Mouse (Mus musculus): ENCODE results near the gene Cabp4. TPM values are rescaled to one million over a fixed set of nuclear protein-coding genes. Genes with fewer than 3 reads are reported as not detected.
"Not testable (repeated sequence)": the region's sequence is repeated elsewhere in the genome, so short reads cannot be mapped to it uniquely, and the experiment has no call there.

Cabp4 gene
- polyA plus RNA-seq, 1 experiment from 2014 or later, result 0.13 TPM

GRCm38 (mm10) chr19:4131075-4131474 lies 12.8 kb downstream of the Cabp4 start:
- H3K36me3 ChIP-seq, result peaks cover 57% of the 10 kb centered on the region

GRCm38 (mm10) chr19:4130106-4130505 lies 13.7 kb downstream of the Cabp4 start:
- H3K4me3 ChIP-seq, result no peak overlapping the region
- ATAC-seq (ENCODE audit: insufficient number of reproducible peaks, low FRiP score), result no peak
- H3K4me2 ChIP-seq, result no peak overlapping the region
- no peaks in the 10 kb centered on the region for H3K9me3 ChIP-seq (replicated peaks)
- H3K4me1 ChIP-seq (replicated peaks), result peaks cover 23% of the 10 kb centered on the region
- H3K36me3 ChIP-seq, result peaks cover 57% of the 10 kb centered on the region
- H3K9ac ChIP-seq, result no peak overlapping the region
- H3K27me3 ChIP-seq (replicated peaks), result no peaks in the 10 kb centered on the region
- WGBS, result 64% methylated on average over 4 of the region's 4 CpGs
- no peak overlapping the region for H3K27ac ChIP-seq (ENCODE audit: poor library complexity, severe bottlenecking)

More at GRCm38 (mm10) chr19:4131075-4131474, 12.8 kb downstream of the Cabp4 start:
- H3K4me2 ChIP-seq, result no peak overlapping the region
- no peak overlapping the region for H3K9ac ChIP-seq
- peaks cover 22% of the 10 kb centered on the region for H3K4me1 ChIP-seq (replicated peaks)
- no peaks in the 10 kb centered on the region for H3K9me3 ChIP-seq (replicated peaks)
- no peak overlapping the region for H3K4me3 ChIP-seq
- WGBS, result 82% methylated on average over 5 of the region's 5 CpGs
- no peaks in the 10 kb centered on the region for H3K27me3 ChIP-seq (replicated peaks)
- ATAC-seq (ENCODE audit: insufficient number of reproducible peaks, low FRiP score), result peak; percentile 37; the same call in 1 of the 2 replicates
- no peak overlapping the region for H3K27ac ChIP-seq (ENCODE audit: poor library complexity, severe bottlenecking)

GRCm38 (mm10) chr19:4129462-4129861 lies 14.4 kb downstream of the Cabp4 start:
- Histone ChIP-seq H3K27ac (ENCODE audit: poor library complexity, severe bottlenecking) (no peak overlapping the region), H3K27me3 (replicated peaks) (no peaks in the 10 kb centered on the region), H3K4me3 (no peak overlapping the region), H3K4me2 (no peak overlapping the region), H3K36me3 (peaks cover 57% of the 10 kb centered on the region), H3K4me1 (replicated peaks) (peaks cover 24% of the 10 kb centered on the region), H3K9ac (no peak overlapping the region), H3K9me3 (replicated peaks) (no peaks in the 10 kb centered on the region)
- 92% methylated on average over 7 of the region's 7 CpGs for WGBS
- ATAC-seq (ENCODE audit: insufficient number of reproducible peaks, low FRiP score), result no peak

- Histone ChIP-seq H3K27me3 (replicated peaks) (no peaks in the 10 kb centered on the region), H3K27ac (ENCODE audit: poor library complexity, severe bottlenecking) (no peak overlapping the region), H3K4me2 (peak overlapping the region; percentile 77), H3K36me3 (peaks cover 42% of the 10 kb centered on the region), H3K9ac (peak overlapping the region; percentile 86), H3K4me1 (replicated peaks) (peaks cover 24% of the 10 kb centered on the region), H3K9me3 (replicated peaks) (no peaks in the 10 kb centered on the region), H3K4me3 (peak overlapping the region; percentile 71)
- WGBS, result 58% methylated on average over 7 of the region's 7 CpGs
- no peak for ATAC-seq (ENCODE audit: insufficient number of reproducible peaks, low FRiP score)
Observed at GRCm38 (mm10) chr19:4126759-4127495, 16.9 kb downstream of the Cabp4 start.

GRCm38 (mm10) chr19:4125741-4126696 lies 17.8 kb downstream of the Cabp4 start, which contains the start of gene Aip:
TSS of gene Aip (minus strand) at chr19:4125858.
- Histone ChIP-seq H3K9me3 (replicated peaks) (no peaks in the 10 kb centered on the region), H3K4me2 (peak within 1 kb of the TSS; percentile 77), H3K27ac (ENCODE audit: poor library complexity, severe bottlenecking) (0 out of 2 replicates have a peak within 1 kb of the TSS, but pooled peaks have one; percentile 11), H3K4me3 (peak within 1 kb of the TSS; percentile 71), H3K9ac (peak within 1 kb of the TSS; percentile 86), H3K36me3 (peaks cover 33% of the 10 kb centered on the region), H3K4me1 (replicated peaks) (peaks cover 25% of the 10 kb centered on the region), H3K27me3 (replicated peaks) (no peaks in the 10 kb centered on the region)
- under 1% methylated on average over 64 of the region's 64 CpGs for WGBS
- ATAC-seq (ENCODE audit: insufficient number of reproducible peaks, low FRiP score), result peak; percentile 96

GRCm38 (mm10) chr19:4125268-4125667 lies 18.6 kb downstream of the Cabp4 start:
- Histone ChIP-seq H3K4me3 (peak overlapping the region; percentile 71), H3K4me1 (replicated peaks) (peaks cover 32% of the 10 kb centered on the region), H3K36me3 (peaks cover 28% of the 10 kb centered on the region), H3K9ac (peak overlapping the region; percentile 62), H3K4me2 (peak overlapping the region; percentile 77)
- H3K27ac ChIP-seq (ENCODE audit: poor library complexity, severe bottlenecking); H3K9me3 ChIP-seq (replicated peaks); H3K27me3 ChIP-seq (replicated peaks): not testable (repeated sequence)
- ATAC-seq (ENCODE audit: insufficient number of reproducible peaks, low FRiP score), result peak; percentile 16
- 39% methylated on average over 2 of the region's 4 CpGs for WGBS

- Histone ChIP-seq H3K9ac (no peak overlapping the region), H3K36me3 (peaks cover 20% of the 10 kb centered on the region), H3K27ac (ENCODE audit: poor library complexity, severe bottlenecking) (no peak overlapping the region), H3K9me3 (replicated peaks) (no peaks in the 10 kb centered on the region), H3K4me3 (no peak overlapping the region), H3K4me2 (no peak overlapping the region), H3K4me1 (replicated peaks) (peaks cover 24% of the 10 kb centered on the region), H3K27me3 (replicated peaks) (no peaks in the 10 kb centered on the region)
- no peak for ATAC-seq (ENCODE audit: insufficient number of reproducible peaks, low FRiP score)
- 74% methylated on average over 4 of the region's 4 CpGs for WGBS
Observed at GRCm38 (mm10) chr19:4124432-4124831, 19.4 kb downstream of the Cabp4 start.

- WGBS, result 82% methylated on average over 7 of the region's 7 CpGs
- no peak overlapping the region for H3K4me2 ChIP-seq
- H3K9me3 ChIP-seq (replicated peaks), result no peaks in the 10 kb centered on the region
- ATAC-seq (ENCODE audit: insufficient number of reproducible peaks, low FRiP score), result no peak
- H3K27ac ChIP-seq (ENCODE audit: poor library complexity, severe bottlenecking), result no peak overlapping the region
- H3K4me3 ChIP-seq, result no peak overlapping the region
- H3K4me1 ChIP-seq (replicated peaks), result peaks cover 22% of the 10 kb centered on the region
- H3K27me3 ChIP-seq (replicated peaks), result no peaks in the 10 kb centered on the region
- no peak overlapping the region for H3K9ac ChIP-seq
- H3K36me3 ChIP-seq, result peaks cover 15% of the 10 kb centered on the region
Observed at GRCm38 (mm10) chr19:4122411-4123370, 21.1 kb downstream of the Cabp4 start.

GRCm38 (mm10) chr19:4121896-4122295 lies 21.9 kb downstream of the Cabp4 start:
- ATAC-seq (ENCODE audit: insufficient number of reproducible peaks, low FRiP score); H3K9me3 ChIP-seq (replicated peaks); H3K27ac ChIP-seq (ENCODE audit: poor library complexity, severe bottlenecking); H3K27me3 ChIP-seq (replicated peaks); H3K9ac ChIP-seq: not testable (repeated sequence)
- H3K36me3 ChIP-seq, result peaks cover 19% of the 10 kb centered on the region
- H3K4me2 ChIP-seq, result peak overlapping the region; percentile 71
- WGBS, result 50% methylated on average over 6 of the region's 6 CpGs
- peaks cover 16% of the 10 kb centered on the region for H3K4me1 ChIP-seq (replicated peaks)
- H3K4me3 ChIP-seq, result 0 out of 2 replicates have a peak overlapping the region, but pooled peaks have one; percentile 55

- Histone ChIP-seq H3K9me3 (replicated peaks) (no peaks in the 10 kb centered on the region), H3K27me3 (replicated peaks) (no peaks in the 10 kb centered on the region), H3K4me1 (replicated peaks) (peaks cover 11% of the 10 kb centered on the region; the same call in 1 of the 2 replicates), H3K4me3 (peak overlapping the region; percentile 55), H3K36me3 (peaks cover 25% of the 10 kb centered on the region), H3K9ac (peak overlapping the region; percentile 63; the same call in 1 of the 2 replicates), H3K27ac (ENCODE audit: poor library complexity, severe bottlenecking) (peak overlapping the region; percentile 66), H3K4me2 (peak overlapping the region; percentile 71)
- ATAC-seq (ENCODE audit: insufficient number of reproducible peaks, low FRiP score), result peak; percentile 85
- 3% methylated on average over 38 of the region's 38 CpGs for WGBS
Observed at GRCm38 (mm10) chr19:4121097-4121805, 22.6 kb downstream of the Cabp4 start.
